Mouse (Mus musculus) kidney, adult 10 weeks (tissue): ENCODE data around the gene Inpp5a. TPM values are rescaled to one million over a fixed set of nuclear protein-coding genes. Genes with fewer than 3 reads are reported as not detected.

Experiments used
- polyA plus RNA-seq: library from polyadenylated mRNA; stranded (reverse); fragments of 350-450 nt; fragmentation: Illumina TruSeq; extraction: RNeasy Lipid Tissue Mini Kit (QIAGEN cat#74804); gene quantifications from one replicate; pipeline ENCODE4 v1.2.3, GENCODE M21; 2014; ENCODE audit warnings: low read depth, low replicate concordance

The Inpp5a gene
- 23.4 TPM for polyA plus RNA-seq

DNA sequence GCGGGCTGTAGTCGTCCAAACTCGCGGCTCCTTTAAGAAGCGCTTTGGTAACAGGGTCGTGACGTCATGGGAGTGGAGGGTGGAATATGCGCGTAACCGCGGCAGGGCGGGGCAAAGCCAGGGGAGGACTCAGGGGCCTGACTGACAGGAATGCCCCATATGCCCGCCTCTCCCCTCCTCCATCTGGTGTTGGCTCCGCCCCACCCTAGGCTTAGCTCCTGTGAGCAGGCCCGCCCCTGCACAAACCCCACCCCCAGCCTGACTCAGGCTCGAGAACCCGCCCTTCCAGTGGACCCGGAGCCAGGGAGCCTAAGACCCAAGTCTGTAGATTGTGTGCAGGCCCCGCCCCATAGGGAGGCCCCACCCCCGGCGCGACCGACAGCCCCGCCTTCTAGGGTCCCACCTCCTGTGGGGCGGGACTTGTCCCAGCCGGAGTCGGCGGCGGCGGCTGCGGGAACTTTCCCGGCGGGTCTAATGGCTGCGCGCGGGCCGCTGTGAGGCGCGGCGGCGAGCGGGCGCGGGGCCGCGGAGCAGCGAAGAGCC is at the start of gene Inpp5a:
Inpp5a (plus strand) TSS at position 440 of the 543 bp plus-strand sequence.

GRCm38 (mm10) chr7:139582595-139582994 is 193.7 kb downstream of the Inpp5a start, which contains the start of gene Nkx6-2:
Gene Nkx6-2, minus strand, starts transcription at chr7:139582797.

Other genes starting within 250 kb of the Inpp5a start
- gene Lrrc27, start 176.1 kb upstream of the Inpp5a start, polyA plus RNA-seq = 2.7 TPM
- gene Stk32c, start 175.8 kb upstream of the Inpp5a start, polyA plus RNA-seq = not detected
- gene Pwwp2b, start 140.6 kb upstream of the Inpp5a start, polyA plus RNA-seq = 0.77 TPM
- not detected for gene Nkx6-2, start 193.7 kb downstream of the Inpp5a start, polyA plus RNA-seq